Mouse (Mus musculus) spleen, adult 2 months (tissue): ENCODE results near the gene Arl14. TPM values are rescaled to one million over a fixed set of nuclear protein-coding genes. Genes with fewer than 3 reads are reported as not detected.
A peak's percentile ranks its signal among the peaks of the same experiment; 100 is the strongest.

Experiments used
- DNase-seq, 2 experiments: peaks; one replicate each; pipeline versions ENCODE4 v3.0.0 to v3.0.0-alpha.2; 2012 to 2021; ENCODE audit warnings: low spot score in 2 of 2, low read depth in 1 of 2
- H3K27ac ChIP-seq: fragments of 200-500 bp; 2 replicates; pipeline ENCODE4 v1.5.1; 2012; ENCODE audit warnings: low read length, inconsistent platforms; ENCODE audit not compliant: insufficient read depth
- H3K27me3 ChIP-seq: fragments of 200-500 bp; 2 replicates; pipeline ENCODE4 v1.6.1; 2012; ENCODE audit warnings: mild to moderate bottlenecking, moderate library complexity, low read length, inconsistent platforms; ENCODE audit not compliant: control insufficient read depth, insufficient read depth
- H3K36me3 ChIP-seq: fragments of 200-500 bp; 2 replicates; pipeline ENCODE4 v1.6.1; 2012; ENCODE audit warnings: mild to moderate bottlenecking, low read length, inconsistent platforms; ENCODE audit not compliant: control insufficient read depth, insufficient read depth
- H3K4me1 ChIP-seq: fragments of 200-500 bp; 2 replicates; pipeline ENCODE4 v1.6.1; 2011; ENCODE audit warnings: inconsistent platforms; ENCODE audit not compliant: control insufficient read depth, insufficient read depth, insufficient read length
- H3K4me3 ChIP-seq: fragments of 200-500 bp; 2 replicates; pipeline ENCODE4 v1.5.1; 2011; ENCODE audit warnings: mild to moderate bottlenecking, inconsistent platforms; ENCODE audit not compliant: insufficient read depth, insufficient read length; ENCODE audit errors: extremely low read depth
- CTCF ChIP-seq: fragments of 200-500 bp; IDR thresholded peaks from 2 replicates; pipeline ENCODE4 v1.5.1; 2011; ENCODE audit warnings: mild to moderate bottlenecking, inconsistent platforms; ENCODE audit not compliant: insufficient read depth, insufficient read length, insufficient replicate concordance; ENCODE audit errors: extremely low read depth
- POLR2A ChIP-seq: fragments of 200-500 bp; IDR thresholded peaks from 2 replicates; pipeline ENCODE4 v1.6.1; 2011; ENCODE audit warnings: low read depth, low read length, inconsistent platforms
- WGBS: fragments of 180-500 bp; shearing (Covaris S2); methylation state at CpG from one replicate; pipeline ENCODE4 v1.1.7; 2018; 5-methylcytosine and 5-hydroxymethylcytosine counted together
- polyA plus RNA-seq: library from polyadenylated mRNA; depleted of rRNA; stranded (reverse); fragments of >200 nt; gene quantifications from 2 replicates; pipeline ENCODE4 v1.2.3, GENCODE M21; 2012

The Arl14 gene
- polyA plus RNA-seq, 1 experiment = not detected

DNA sequence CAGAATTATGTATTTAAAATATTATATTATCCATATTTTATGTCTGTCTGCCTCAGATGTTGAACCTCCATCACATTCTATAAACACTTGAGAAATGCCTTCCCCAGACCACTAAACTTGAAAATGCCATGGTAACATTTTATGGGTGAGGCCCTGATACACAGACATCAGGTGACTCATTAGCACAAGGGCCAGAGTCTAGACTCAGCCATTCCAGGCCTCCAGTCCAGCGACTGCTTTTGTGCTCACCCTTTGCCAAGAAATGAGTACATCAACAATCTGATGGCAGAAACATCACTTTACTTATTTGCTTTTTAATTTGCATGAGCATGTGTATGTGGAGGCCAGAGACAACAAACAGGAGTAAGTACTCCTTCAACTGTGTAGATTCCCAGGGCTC, 22.0 kb upstream of the Arl14 start:
- no peak overlapping the region for H3K27ac ChIP-seq
- peaks cover 18% of the 10 kb centered on the region for H3K4me1 ChIP-seq
- no peak overlapping the region for H3K4me3 ChIP-seq
- no peak for TF ChIP-seq CTCF
- TF ChIP-seq POLR2A = no peak
- no peaks in the 10 kb centered on the region for H3K27me3 ChIP-seq
- H3K36me3 ChIP-seq = no peaks in the 10 kb centered on the region
- 93% methylated on average over 1 of the region's 1 CpGs for WGBS
- DNase-seq = no peak

DNA sequence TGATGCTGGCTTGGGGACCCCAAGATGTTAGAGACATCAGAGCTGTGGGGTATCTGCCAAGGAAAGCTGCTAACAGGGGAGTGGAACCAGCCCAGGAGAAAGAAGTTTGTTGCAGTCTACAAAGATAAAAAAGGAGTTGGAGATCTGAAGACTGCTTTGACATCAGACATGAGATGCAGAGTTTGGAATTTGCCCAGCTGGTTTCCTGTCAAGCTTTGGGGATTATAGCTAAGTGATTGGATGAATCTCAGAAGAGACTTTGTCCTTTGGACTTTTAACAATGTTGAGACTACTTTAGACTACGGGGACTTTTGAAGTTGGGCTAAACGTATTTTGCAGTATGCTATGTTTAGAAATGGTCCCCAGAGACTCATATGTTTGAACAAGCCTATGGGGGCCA, 21.0 kb upstream of the Arl14 start:
- TF ChIP-seq POLR2A = no peak
- no peak for TF ChIP-seq CTCF
- Histone ChIP-seq H3K36me3 (no peaks in the 10 kb centered on the region), H3K27ac (no peak overlapping the region), H3K27me3 (no peaks in the 10 kb centered on the region), H3K4me1 (peaks cover 23% of the 10 kb centered on the region), H3K4me3 (no peak overlapping the region)
- no peak for DNase-seq
- WGBS = 32% methylated on average over 2 of the region's 2 CpGs

DNA sequence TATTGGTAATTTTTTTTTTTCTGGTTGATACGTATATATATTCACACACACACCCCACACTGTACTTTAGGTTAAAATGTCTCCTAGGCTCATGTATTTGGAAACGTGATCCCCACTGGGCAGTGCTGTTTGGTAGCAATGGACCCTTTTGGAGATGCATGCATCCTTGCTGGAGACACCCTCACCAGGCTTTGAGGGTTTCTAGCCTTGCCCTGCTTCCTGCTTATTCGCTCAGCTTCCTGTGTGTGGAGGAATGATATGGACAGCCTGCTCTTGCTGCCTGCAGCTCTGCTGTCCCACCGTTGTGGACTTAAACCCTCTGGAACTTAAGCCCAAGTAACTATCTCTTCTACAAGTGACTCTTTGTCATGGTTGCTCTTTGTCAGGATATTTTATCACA, 19.3 kb upstream of the Arl14 start:
- Histone ChIP-seq H3K4me3 (no peak overlapping the region), H3K36me3 (no peaks in the 10 kb centered on the region), H3K27me3 (no peaks in the 10 kb centered on the region), H3K27ac (no peak overlapping the region), H3K4me1 (peaks cover 23% of the 10 kb centered on the region)
- WGBS = 28% methylated on average over 4 of the region's 4 CpGs
- no peak for DNase-seq
- no peak for TF ChIP-seq CTCF

DNA sequence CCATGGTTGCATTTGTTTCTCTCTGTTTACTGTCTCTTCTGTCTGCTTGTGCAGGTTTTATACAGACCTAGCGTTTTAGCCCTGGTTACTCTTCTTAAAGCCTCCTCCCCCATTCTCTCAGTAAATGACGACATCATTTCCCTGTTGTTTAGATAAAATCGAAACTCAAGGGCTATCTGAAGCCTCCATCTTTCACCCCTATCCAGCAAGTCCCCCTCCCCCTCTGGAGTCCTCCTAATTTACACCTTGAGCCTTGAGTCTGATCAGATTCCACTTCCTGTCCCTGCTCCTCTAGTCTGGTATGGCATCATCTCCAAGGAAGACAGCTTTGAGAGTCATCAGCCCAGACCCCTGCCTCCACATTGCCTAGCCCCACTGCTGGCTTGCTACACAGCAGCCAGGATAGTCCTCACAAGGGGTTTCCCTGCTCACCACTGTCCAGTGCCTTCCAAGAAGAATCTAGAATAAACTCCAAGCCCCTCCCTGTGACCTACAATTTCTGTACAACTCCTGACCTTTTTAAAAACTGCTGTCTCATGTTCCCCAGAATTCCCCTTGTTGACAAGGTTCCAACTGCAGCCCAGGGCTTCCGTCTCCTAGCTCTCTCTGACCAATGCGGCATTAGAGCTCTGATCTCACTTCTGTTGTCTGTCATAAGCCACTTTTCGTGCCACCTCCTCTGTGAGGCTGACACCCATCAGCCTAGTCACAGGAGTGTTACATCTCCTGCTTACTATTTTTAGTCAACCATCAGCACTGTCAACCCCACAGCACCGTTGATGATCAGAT, 16.8 kb upstream of the Arl14 start:
- no peaks in the 10 kb centered on the region for H3K27me3 ChIP-seq
- H3K36me3 ChIP-seq = no peaks in the 10 kb centered on the region
- peaks cover 23% of the 10 kb centered on the region for H3K4me1 ChIP-seq
- peak in 1 of 2 experiments; percentile 22 for DNase-seq
- 20% methylated on average over 7 of the region's 7 CpGs for WGBS
- no peak overlapping the region for H3K4me3 ChIP-seq
- TF ChIP-seq POLR2A (no peak), CTCF (no peak)
- peak overlapping the region; percentile 75 for H3K27ac ChIP-seq

DNA sequence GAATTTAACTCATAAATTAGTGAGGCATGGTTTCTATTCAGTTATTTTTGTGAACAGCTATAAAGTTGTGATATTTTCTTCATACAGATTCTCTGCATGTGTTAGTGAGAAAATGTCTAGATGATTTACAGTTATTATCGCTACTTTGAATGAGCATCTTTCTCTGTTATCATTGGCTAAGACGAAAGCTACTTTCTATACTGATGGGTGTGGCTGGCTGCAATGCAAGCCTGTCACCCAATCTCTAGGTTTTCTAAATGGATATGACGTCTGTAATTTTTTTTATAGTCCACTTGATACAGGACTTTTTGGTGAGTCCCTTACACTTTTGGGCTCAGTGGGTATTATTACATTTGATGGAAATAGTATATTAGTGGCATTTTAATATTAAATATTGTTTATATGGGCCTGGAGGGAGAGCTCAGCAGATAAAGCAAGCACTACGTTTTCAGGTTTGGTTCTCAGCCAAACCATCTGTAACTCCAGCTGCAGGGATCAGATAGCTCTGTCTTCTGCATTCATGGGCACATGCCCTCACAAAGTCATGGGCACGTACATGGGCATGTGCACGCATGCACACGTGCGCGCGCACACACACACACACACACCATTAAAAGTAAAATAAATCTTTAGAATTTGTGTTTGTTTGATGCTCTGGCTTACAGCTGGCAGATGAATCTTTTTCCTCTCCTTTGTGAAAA, 15.9 kb upstream of the Arl14 start:
- H3K4me3 ChIP-seq = no peak overlapping the region
- DNase-seq = no peak
- H3K27ac ChIP-seq = no peak overlapping the region
- WGBS = 73% methylated on average over 10 of the region's 10 CpGs
- H3K4me1 ChIP-seq = peaks cover 19% of the 10 kb centered on the region
- no peak for TF ChIP-seq CTCF
- no peak for TF ChIP-seq POLR2A
- no peaks in the 10 kb centered on the region for H3K27me3 ChIP-seq
- no peaks in the 10 kb centered on the region for H3K36me3 ChIP-seq

DNA sequence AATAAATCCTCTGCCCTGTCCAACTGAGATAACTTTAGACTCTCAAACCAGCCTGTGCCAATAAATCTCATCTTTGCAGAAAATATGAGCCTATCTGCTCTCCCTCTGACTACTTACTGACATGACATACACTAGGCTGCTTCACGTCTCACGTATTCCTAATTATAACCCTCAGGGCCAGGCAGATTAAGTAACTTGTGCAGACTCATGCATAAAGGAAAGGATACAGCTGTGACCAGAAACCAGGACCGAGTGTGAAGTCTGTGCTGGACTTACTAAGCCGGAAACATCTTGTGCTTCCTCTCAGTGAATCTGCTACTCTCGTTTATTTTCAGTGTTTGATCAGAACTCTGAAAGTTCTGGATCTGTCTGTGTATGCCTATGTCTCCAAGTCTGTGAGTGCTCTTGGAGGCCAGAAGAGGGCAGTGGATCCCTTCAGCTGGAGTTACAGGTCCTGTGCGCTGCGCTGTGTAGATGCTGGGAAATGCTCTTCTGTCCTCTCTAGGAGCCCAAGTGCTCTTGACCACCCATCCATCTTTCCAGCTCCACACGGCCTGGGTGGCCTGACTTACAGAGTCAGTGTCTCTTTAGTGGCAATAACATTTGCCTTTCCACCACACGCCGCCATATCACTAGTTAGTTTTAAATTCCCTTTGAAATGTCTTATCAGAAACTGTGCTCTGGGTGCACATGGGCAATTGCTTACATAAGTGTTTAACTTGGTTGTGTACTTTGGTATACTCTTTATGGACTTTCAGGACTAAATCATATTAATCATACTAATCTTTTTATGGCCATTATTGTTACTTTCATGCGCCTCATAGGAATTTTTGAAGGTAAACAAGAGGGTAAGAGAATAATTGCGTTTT, 13.5 kb upstream of the Arl14 start:
- H3K27me3 ChIP-seq = no peaks in the 10 kb centered on the region
- WGBS = 55% methylated on average over 12 of the region's 12 CpGs
- H3K36me3 ChIP-seq = no peaks in the 10 kb centered on the region
- no peak for DNase-seq
- no peak overlapping the region for H3K27ac ChIP-seq
- H3K4me1 ChIP-seq = peaks cover 9% of the 10 kb centered on the region; the same call in 1 of the 2 replicates
- TF ChIP-seq POLR2A = no peak
- TF ChIP-seq CTCF = peak; percentile 57; the same call in 1 of the 2 replicates
- no peak overlapping the region for H3K4me3 ChIP-seq

DNA sequence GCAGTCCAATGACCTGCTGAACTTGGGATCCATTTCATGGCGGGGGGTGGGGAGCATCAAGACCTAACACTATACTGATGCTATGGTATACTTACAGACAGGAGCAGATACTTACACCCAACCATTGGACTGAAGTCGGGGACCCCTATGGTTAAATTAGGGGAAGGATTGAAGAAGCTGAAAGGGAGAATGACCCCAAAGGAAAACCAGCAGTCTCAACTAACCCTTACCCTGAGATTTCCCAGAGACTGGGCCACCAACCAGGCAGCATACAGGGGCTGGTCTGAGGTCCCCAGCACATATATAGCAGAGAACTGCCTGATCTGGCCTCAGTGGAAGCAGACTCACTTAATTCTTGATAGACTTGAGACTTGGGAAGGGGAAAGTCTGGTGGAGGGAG, 10.0 kb upstream of the Arl14 start:
- no peak overlapping the region for H3K27ac ChIP-seq
- H3K4me3 ChIP-seq = no peak overlapping the region
- H3K36me3 ChIP-seq = no peaks in the 10 kb centered on the region
- TF ChIP-seq CTCF = no peak
- TF ChIP-seq POLR2A = no peak
- WGBS = 86% methylated on average over 2 of the region's 2 CpGs
- no peaks in the 10 kb centered on the region for H3K4me1 ChIP-seq
- no peak for DNase-seq
- H3K27me3 ChIP-seq = no peaks in the 10 kb centered on the region
